Mouse (Mus musculus) hematopoietic stem cell, adult 5-6 weeks (primary cell): Measurements from ENCODE around the gene Rarg. TPM values are rescaled to one million over a fixed set of nuclear protein-coding genes. Genes with fewer than 3 reads are reported as not detected.

Experiments
- ATAC-seq, 2 experiments: fragments of 125-278 bp in 1 of 2; replicated peaks in 1 of 2; 2 replicates each; pipeline ENCODE4 v1.8.0; 2016 to 2017; ENCODE audit warnings: inconsistent platforms in 2 of 2, mild to moderate bottlenecking in 2 of 2, moderate number of reproducible peaks in 2 of 2, low read depth in 1 of 2, moderate TSS enrichment in 1 of 2; ENCODE audit not compliant: low FRiP score in 2 of 2, poor library complexity in 2 of 2, severe bottlenecking in 2 of 2, insufficient read depth in 1 of 2, low TSS enrichment in 1 of 2
- total RNA-seq: library from RNA; stranded (forward); fragments of 172-1452, 232-1000 nt; gene quantifications from 2 replicates; pipeline ENCODE4 v1.2.3, GENCODE M21; 2017

Rarg gene
- total RNA-seq, 1 experiment from 2014 or later = 5.6 TPM

GRCm38 (mm10) chr15:102224186-102224991, 32.9 kb downstream of the Rarg start:
- peak; percentile 67 to 75 for ATAC-seq

GRCm38 (mm10) chr15:102222386-102222785, 34.9 kb downstream of the Rarg start:
- ATAC-seq = no peak

- ATAC-seq = no peak
Observed at GRCm38 (mm10) chr15:102217325-102217724, 40.0 kb downstream of the Rarg start.

GRCm38 (mm10) chr15:102216459-102217228, 40.7 kb downstream of the Rarg start:
- ATAC-seq = no peak

- ATAC-seq = no peak
Observed at GRCm38 (mm10) chr15:102215624-102216023, 41.7 kb downstream of the Rarg start.

- no peak for ATAC-seq
Observed at GRCm38 (mm10) chr15:102214132-102214531, 43.2 kb downstream of the Rarg start.

GRCm38 (mm10) chr15:102211895-102212294, 45.4 kb downstream of the Rarg start:
- ATAC-seq = no peak

GRCm38 (mm10) chr15:102210816-102211215, 46.5 kb downstream of the Rarg start:
- ATAC-seq = no peak

- no peak for ATAC-seq
Observed at GRCm38 (mm10) chr15:102209114-102209513, 48.2 kb downstream of the Rarg start.

GRCm38 (mm10) chr15:102208092-102208561, 49.2 kb downstream of the Rarg start:
- peak; percentile 23 to 24; a peak in 3 of 4 replicates for ATAC-seq

- ATAC-seq = no peak
Observed at GRCm38 (mm10) chr15:102207351-102207750, 50.0 kb downstream of the Rarg start.

- ATAC-seq = no peak
Observed at GRCm38 (mm10) chr15:102205779-102206178, 51.5 kb downstream of the Rarg start.

GRCm38 (mm10) chr15:102204674-102205505, 52.4 kb downstream of the Rarg start, which contains the start of gene Csad:
Csad (minus strand) TSS chr15:102204724.
- ATAC-seq = no peak

- ATAC-seq = peak; percentile 30 to 44
Observed at GRCm38 (mm10) chr15:102203835-102204381, 53.4 kb downstream of the Rarg start.

GRCm38 (mm10) chr15:102202971-102203834, 54.1 kb downstream of the Rarg start, which contains the start of gene Zfp740:
Zfp740 (plus strand) TSS chr15:102203249.
- peak; percentile 82 to 83 for ATAC-seq

GRCm38 (mm10) chr15:102198841-102199240, 58.5 kb downstream of the Rarg start:
- ATAC-seq = no peak
